Mouse (Mus musculus) heart, embryonic 14.5 days (tissue): Measurements from ENCODE around the gene Hoxa4. TPM values are rescaled to one million over a fixed set of nuclear protein-coding genes. Genes with fewer than 3 reads are reported as not detected.

Source experiments
- ATAC-seq: fragments of 200-750 bp; cut with Nextera tagmentation; 2 replicates; pipeline ENCODE4 v1.8.0; 2017; ENCODE audit warnings: low read depth, moderate TSS enrichment; ENCODE audit not compliant: insufficient number of reproducible peaks, insufficient read depth, low FRiP score
- H3K27ac ChIP-seq, 2 experiments: fragments of 200-500 bp in 1 of 2; fragments of 300-500 bp in 1 of 2; sonication (generic) in 1 of 2; replicated peaks in 1 of 2; 2 replicates each; pipeline ENCODE4 v1.5.1; 2012 to 2014; ENCODE audit warnings: low read depth in 2 of 2, low read length in 2 of 2, control low read depth in 1 of 2, mild to moderate bottlenecking in 1 of 2, mixed read lengths in 1 of 2; ENCODE audit not compliant: control insufficient read depth in 1 of 2, insufficient read depth in 1 of 2
- H3K27me3 ChIP-seq: fragments of 300-500 bp; sonication (generic); 2 replicates; pipeline ENCODE4 v1.6.1; 2014; ENCODE audit warnings: mild to moderate bottlenecking, low read length, control low read depth; ENCODE audit not compliant: control insufficient read depth, insufficient read depth
- H3K36me3 ChIP-seq: fragments of 300-500 bp; sonication (generic); 2 replicates; pipeline ENCODE4 v1.6.1; 2014; ENCODE audit warnings: mild to moderate bottlenecking, control low read depth, low read length, mixed read lengths; ENCODE audit not compliant: control insufficient read depth, insufficient read depth
- H3K4me1 ChIP-seq, 2 experiments: fragments of 200-500 bp in 1 of 2; fragments of 300-500 bp in 1 of 2; sonication (generic) in 1 of 2; 2 replicates each; pipeline ENCODE4 v1.6.1; 2012 to 2014; ENCODE audit warnings: low read length in 2 of 2, control low read depth in 1 of 2, mixed read lengths in 1 of 2; ENCODE audit not compliant: control insufficient read depth in 2 of 2, insufficient read depth in 2 of 2
- H3K4me2 ChIP-seq: fragments of 300-500 bp; sonication (generic); 2 replicates; pipeline ENCODE4 v1.6.1; 2014; ENCODE audit warnings: mild to moderate bottlenecking, low read length
- H3K4me3 ChIP-seq, 2 experiments: fragments of 200-500 bp in 1 of 2; fragments of 300-500 bp in 1 of 2; sonication (generic) in 1 of 2; 2 replicates each; pipeline ENCODE4 v1.5.1; 2012 to 2014; ENCODE audit warnings: low read length in 2 of 2, mild to moderate bottlenecking in 2 of 2, control low read depth in 1 of 2, low read depth in 1 of 2, moderate library complexity in 1 of 2; ENCODE audit not compliant: control insufficient read depth in 1 of 2, insufficient read depth in 1 of 2
- H3K9ac ChIP-seq: fragments of 300-500 bp; sonication (generic); 2 replicates; pipeline ENCODE4 v1.6.1; 2014; ENCODE audit warnings: mild to moderate bottlenecking, low read length
- H3K9me3 ChIP-seq: fragments of 300-500 bp; sonication (generic); 2 replicates; pipeline ENCODE4 v1.6.1; 2016; ENCODE audit warnings: low read length, control low read depth; ENCODE audit not compliant: control insufficient read depth
- WGBS: fragments of 180-500 bp; shearing (Covaris S2); extraction: QIAGEN DNeasy Blood & Tissue Kit; methylation state at CpG from one replicate; pipeline ENCODE4 v1.1.7; 2014; 5-methylcytosine and 5-hydroxymethylcytosine counted together
- polyA plus RNA-seq: library from polyadenylated mRNA; unstranded; fragments of >200 nt; fragmentation: Nextera tagmentation; extraction: Ambion mirVana; gene quantifications from 2 replicates; pipeline ENCODE4 v1.2.1, GENCODE M21; 2014

Gene Hoxa4
- polyA plus RNA-seq, 1 experiment from 2014 or later = 0.36 TPM

GRCm38 (mm10) chr6:52211961-52212360, 20.4 kb upstream of the Hoxa4 start:
- Histone ChIP-seq H3K9ac (no peak overlapping the region), H3K4me3 (no peak overlapping the region), H3K27ac (no peak overlapping the region), H3K4me2 (no peak overlapping the region), H3K9me3 (no peaks in the 10 kb centered on the region), H3K27me3 (peaks cover 100% of the 10 kb centered on the region), H3K4me1 (peaks cover 3 to 12% of the 10 kb centered on the region in 2 experiments; a peak in 2 of 4 replicates), H3K36me3 (no peaks in the 10 kb centered on the region)
- ATAC-seq = no peak
- 4% methylated on average over 13 of the region's 13 CpGs for WGBS

GRCm38 (mm10) chr6:52211170-52211935, 19.8 kb upstream of the Hoxa4 start:
- Histone ChIP-seq H3K4me1 (peaks cover 3 to 10% of the 10 kb centered on the region in 2 experiments; a peak in 2 of 4 replicates), H3K27me3 (peaks cover 100% of the 10 kb centered on the region), H3K4me2 (no peak overlapping the region), H3K36me3 (no peaks in the 10 kb centered on the region), H3K9ac (no peak overlapping the region), H3K27ac (no peak overlapping the region), H3K4me3 (0 out of 4 replicates have a peak overlapping the region, but pooled peaks of 1 of the 2 experiments have one; percentile 1), H3K9me3 (no peaks in the 10 kb centered on the region)
- ATAC-seq = no peak
- WGBS = 1% methylated on average over 37 of the region's 37 CpGs

GRCm38 (mm10) chr6:52209685-52210046, 18.1 kb upstream of the Hoxa4 start:
- H3K4me2 ChIP-seq = no peak overlapping the region
- ATAC-seq = no peak
- peaks cover 3 to 10% of the 10 kb centered on the region in 2 experiments; a peak in 2 of 4 replicates for H3K4me1 ChIP-seq
- H3K27me3 ChIP-seq = peaks cover 100% of the 10 kb centered on the region
- H3K4me3 ChIP-seq = no peak overlapping the region
- H3K36me3 ChIP-seq = no peaks in the 10 kb centered on the region
- WGBS = 11% methylated on average over 12 of the region's 12 CpGs
- no peak overlapping the region for H3K9ac ChIP-seq
- no peak overlapping the region for H3K27ac ChIP-seq
- no peaks in the 10 kb centered on the region for H3K9me3 ChIP-seq

- 7% methylated on average over 18 of the region's 18 CpGs for WGBS
- Histone ChIP-seq H3K4me3 (peak overlapping the region in 1 of 2 experiments; percentile 12; a peak in 1 of 4 replicates), H3K9me3 (no peaks in the 10 kb centered on the region), H3K27ac (no peak overlapping the region), H3K36me3 (no peaks in the 10 kb centered on the region), H3K4me2 (peak overlapping the region; percentile 14; the same call in 1 of the 2 replicates), H3K27me3 (peaks cover 100% of the 10 kb centered on the region), H3K4me1 (peaks cover 5 to 15% of the 10 kb centered on the region in 2 experiments; a peak in 3 of 4 replicates), H3K9ac (no peak overlapping the region)
- ATAC-seq = no peak
Observed at GRCm38 (mm10) chr6:52208868-52209684, 17.5 kb upstream of the Hoxa4 start.

- H3K4me2 ChIP-seq = peak within 1 kb of the TSS; percentile 14; the same call in 1 of the 2 replicates
- no peak within 1 kb of the TSS for H3K9ac ChIP-seq
- no peak for ATAC-seq
Observed at GRCm38 (mm10) chr6:52208072-52208867, 16.7 kb upstream of the Hoxa4 start, which contains the start of gene Hoxa6. TSS of gene Hoxa6 (minus strand) at chr6:52208722.

GRCm38 (mm10) chr6:52207684-52207976, 16.1 kb upstream of the Hoxa4 start:
- no peak overlapping the region for H3K9ac ChIP-seq
- no peaks in the 10 kb centered on the region for H3K36me3 ChIP-seq
- H3K4me2 ChIP-seq = no peak overlapping the region
- H3K9me3 ChIP-seq = no peaks in the 10 kb centered on the region
- peaks cover 5 to 19% of the 10 kb centered on the region in 2 experiments; a peak in 3 of 4 replicates for H3K4me1 ChIP-seq
- no peak for ATAC-seq
- no peak overlapping the region for H3K4me3 ChIP-seq
- H3K27ac ChIP-seq = no peak overlapping the region
- H3K27me3 ChIP-seq = peaks cover 100% of the 10 kb centered on the region

More at GRCm38 (mm10) chr6:52208072-52208867, 16.7 kb upstream of the Hoxa4 start, which contains the start of gene Hoxa6:
- Histone ChIP-seq H3K9me3 (no peaks in the 10 kb centered on the region), H3K27ac (no peak within 1 kb of the TSS), H3K4me3 (peak within 1 kb of the TSS in 1 of 2 experiments; percentile 12; a peak in 1 of 4 replicates), H3K4me1 (peaks cover 5 to 22% of the 10 kb centered on the region in 2 experiments; a peak in 3 of 4 replicates), H3K27me3 (peaks cover 100% of the 10 kb centered on the region), H3K36me3 (no peaks in the 10 kb centered on the region)
- WGBS = 2% methylated on average over 47 of the region's 47 CpGs
